Mouse (Mus musculus) fat pad, adult 2 months (tissue): ENCODE measurements at regions not wholly inside any gene's neighbourhood (a gene's known extent, or its start where the extent isn't known, plus 50 kb on each side); places are given as distances from the start of the nearest gene placed in this dataset.
"Not testable (repeated sequence)": the region's sequence is repeated elsewhere in the genome, so short reads cannot be mapped to it uniquely, and the experiment has no call there.

Experiments
- DNase-seq: peaks from one replicate; pipeline ENCODE4 v3.0.0-alpha.2; 2011; ENCODE audit warnings: low read depth, low spot score; ENCODE audit errors: extremely low read depth

DNA sequence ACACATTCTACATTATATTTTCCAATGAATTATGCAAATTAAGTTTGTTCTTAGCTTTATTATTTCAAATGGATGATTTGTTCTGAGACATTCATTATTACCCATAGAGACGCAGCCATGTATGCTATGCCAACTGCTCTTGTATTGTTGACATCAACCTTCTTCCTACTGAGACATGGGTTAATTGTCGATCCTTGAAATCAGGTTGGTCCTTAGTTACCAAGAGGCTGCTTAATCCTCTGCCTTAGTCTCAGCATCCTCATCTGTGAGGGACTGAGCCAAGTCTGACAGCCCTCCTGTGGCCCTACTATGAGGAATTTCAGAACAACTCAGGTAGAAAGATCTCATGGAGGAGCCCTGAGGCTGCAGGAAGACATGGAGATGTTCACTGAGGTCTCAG lies 345.2 kb upstream of the Klf6 start:
- DNase-seq = no peak

DNA sequence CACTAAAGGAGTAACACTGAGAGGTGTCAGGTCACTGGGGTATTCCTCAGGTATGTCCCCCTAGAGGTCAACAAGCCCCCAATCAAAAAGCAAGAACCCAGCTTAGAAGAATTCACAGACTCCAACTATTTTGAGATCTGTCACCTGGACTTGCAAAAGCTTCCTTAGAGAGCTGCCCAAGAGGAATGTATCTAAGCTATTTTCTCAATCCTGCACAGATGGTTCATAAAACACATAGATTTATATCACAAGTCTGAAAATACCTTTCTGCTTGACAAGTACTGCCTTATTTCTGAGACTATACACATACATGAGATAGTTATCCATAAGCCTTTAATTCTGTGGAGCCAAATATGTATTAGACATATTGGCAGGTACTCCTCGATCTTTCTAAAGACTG lies 342.1 kb upstream of the Klf6 start:
- DNase-seq = no peak

DNA sequence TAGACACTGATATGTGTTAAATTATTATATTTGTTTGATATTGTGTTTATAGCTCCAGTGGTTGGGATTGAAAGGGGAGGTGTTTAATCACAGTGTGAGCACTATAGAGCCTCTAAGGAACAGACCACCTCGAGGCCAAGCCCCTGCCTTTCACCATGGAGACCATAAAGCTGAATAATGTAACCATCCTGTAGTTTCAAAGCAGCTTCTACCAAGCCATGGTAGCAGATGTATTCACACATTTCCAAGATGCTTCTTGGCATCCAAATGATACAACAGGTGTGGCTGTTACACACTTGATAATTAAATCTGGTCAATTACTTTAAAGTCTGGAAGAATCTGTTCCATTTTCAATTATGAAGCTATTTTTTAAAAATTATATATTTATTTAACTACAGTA lies 341.7 kb upstream of the Klf6 start:
- no peak for DNase-seq

- no peak for DNase-seq
Measured at GRCm38 (mm10) chr13:5527400-5527799, 333.9 kb upstream of the Klf6 start.

GRCm38 (mm10) chr13:5540321-5540720 lies 321.0 kb upstream of the Klf6 start:
- no peak for DNase-seq

- no peak for DNase-seq
Measured at GRCm38 (mm10) chr13:5545521-5545920, 315.8 kb upstream of the Klf6 start.

GRCm38 (mm10) chr13:5546011-5546410 lies 315.3 kb upstream of the Klf6 start:
- DNase-seq = no peak

- no peak for DNase-seq
Measured at GRCm38 (mm10) chr13:5546937-5547336, 314.3 kb upstream of the Klf6 start.

DNA sequence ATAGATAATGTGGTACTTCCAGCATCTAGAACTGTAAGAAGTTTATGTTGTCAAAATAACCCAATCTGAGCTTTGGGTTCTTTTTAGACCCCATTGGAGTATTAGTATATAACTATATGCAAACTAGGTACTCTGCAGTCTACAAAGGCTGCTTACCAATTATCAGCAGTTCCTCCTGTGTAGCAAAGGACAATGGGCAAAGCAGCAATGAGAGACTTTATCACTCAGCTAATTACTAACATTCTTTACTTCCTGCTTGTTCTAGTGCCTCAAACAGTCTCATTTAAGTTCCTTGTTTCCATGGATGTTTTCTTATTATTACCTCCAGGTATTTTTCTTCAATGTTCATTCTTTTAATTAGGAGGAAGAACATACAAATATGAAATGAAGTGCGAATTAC lies 312.5 kb upstream of the Klf6 start:
- no peak for DNase-seq

GRCm38 (mm10) chr13:5549175-5549574 lies 312.1 kb upstream of the Klf6 start:
- DNase-seq = no peak

DNA sequence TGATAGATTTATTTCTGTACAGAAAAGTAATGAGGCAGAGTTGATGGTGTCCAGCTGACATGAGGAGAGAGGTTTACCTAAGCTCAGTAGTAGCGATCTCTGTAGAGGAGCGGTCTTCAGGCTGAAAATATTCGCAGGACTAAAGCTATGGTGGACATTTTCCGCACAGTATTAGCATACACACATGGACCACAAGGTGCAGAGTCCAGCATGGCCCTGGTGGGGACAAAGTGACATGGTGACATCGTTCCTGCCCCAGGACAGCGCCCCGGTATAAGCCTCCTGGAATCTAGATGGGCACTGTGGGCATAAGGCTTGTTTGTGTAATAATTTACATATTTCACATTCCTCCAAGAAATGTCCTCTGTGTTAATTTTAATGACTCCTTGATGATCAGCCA lies 311.5 kb upstream of the Klf6 start:
- DNase-seq = no peak

DNA sequence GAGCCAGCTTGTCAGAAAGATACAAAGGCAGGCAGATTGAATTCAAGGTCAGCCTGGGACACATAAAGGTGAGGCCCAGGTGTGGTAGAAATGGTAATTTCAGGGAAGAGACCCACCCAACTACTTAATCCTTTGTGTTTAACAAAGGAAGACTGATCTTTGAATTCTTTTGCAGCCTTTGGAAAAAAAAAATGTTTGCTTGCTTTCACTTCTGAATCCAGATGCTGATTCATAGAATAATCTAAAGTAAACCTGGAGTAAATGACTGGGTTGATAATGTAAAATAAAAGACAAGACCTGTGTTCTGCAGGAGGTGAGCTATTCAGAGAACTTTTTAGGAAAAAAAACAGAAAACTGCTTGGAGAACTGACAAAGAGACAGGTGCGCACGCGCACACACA lies 310.9 kb upstream of the Klf6 start:
- DNase-seq = no peak

- DNase-seq = no peak
Measured at GRCm38 (mm10) chr13:5551131-5551530, 310.2 kb upstream of the Klf6 start.

DNA sequence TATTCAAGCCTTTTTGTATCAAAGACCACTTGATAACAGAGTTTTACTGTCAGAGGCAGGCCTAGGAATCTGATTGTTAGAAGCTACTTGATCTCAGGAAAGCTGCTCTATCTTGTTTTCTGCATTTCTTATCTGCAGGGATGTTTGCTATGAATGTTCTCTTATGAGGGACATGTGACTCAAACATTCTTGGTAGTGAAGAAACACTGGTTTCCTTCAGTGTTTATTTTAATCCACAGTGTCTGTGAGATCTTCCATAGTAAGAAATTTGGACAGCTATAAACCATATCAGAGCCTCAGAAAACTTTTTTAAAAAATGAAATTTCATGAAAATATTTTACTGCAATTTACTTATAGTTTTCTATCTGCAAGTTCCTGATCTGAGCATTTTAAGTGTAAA lies 307.8 kb upstream of the Klf6 start:
- DNase-seq = no peak

DNA sequence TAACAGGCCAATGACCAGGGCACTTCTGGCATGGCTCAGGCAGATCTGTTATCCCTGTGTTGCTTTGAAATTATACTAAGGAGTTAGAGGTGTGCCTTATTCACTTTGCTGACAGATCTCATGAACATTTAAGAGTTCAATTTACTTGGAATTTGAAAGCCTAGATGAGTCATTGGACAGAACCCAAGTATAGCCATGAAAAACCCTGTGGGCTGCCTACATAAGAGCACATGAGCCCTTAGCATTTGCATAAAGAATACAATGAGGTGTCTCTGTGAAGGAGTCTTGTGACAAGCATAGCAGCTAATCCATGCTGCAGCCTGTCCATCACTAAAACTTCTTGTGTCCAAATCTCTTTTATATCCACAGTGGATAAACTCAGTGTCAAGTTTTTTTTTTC lies 303.2 kb upstream of the Klf6 start:
- DNase-seq = no peak

GRCm38 (mm10) chr13:5566479-5566878 lies 294.8 kb upstream of the Klf6 start:
- DNase-seq = no peak

- peak; percentile 65 for DNase-seq
Measured at GRCm38 (mm10) chr13:5566896-5567295, 294.4 kb upstream of the Klf6 start.

DNA sequence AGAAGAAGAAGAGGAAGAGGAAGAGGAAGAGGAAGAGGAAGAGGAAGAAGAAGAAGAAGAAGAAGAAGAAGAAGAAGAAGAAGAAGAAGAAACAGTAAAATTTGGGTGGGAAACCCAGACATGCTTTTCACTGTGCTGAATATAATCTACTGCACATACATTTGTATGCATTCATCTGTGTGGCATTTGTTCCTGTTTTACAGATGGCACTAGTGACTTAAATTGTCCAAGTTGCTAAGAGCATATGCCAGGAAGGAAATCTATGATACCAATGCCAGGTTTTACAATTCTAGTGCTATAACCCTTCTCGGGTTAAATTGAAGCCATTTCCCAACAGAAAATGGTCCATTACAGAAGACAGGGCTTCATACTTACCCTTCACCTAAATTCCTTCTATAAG lies 291.7 kb upstream of the Klf6 start:
- no peak for DNase-seq

DNA sequence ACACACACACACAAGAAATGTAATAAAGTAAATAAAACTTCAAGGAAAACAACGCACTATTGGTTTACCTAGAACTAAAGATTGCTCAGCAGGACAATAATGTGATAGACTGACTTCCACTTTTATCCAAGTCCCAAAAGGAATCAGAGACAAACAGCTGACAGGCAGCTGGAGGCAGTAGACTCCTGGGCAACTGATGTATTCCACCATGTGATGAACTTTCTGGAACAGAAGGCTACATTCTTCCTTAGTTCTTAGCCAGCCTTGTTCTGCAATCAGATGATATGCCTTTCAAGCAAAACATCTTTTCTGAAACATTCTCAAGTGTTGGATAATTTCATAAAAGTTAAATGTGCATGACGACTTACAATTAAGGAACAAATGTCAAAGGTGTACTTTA lies 290.9 kb upstream of the Klf6 start:
- DNase-seq = no peak

GRCm38 (mm10) chr13:5576568-5576967 lies 284.7 kb upstream of the Klf6 start:
- DNase-seq = no peak

- not testable (repeated sequence) for DNase-seq
Measured at GRCm38 (mm10) chr13:5583681-5584080, 277.6 kb upstream of the Klf6 start.

DNA sequence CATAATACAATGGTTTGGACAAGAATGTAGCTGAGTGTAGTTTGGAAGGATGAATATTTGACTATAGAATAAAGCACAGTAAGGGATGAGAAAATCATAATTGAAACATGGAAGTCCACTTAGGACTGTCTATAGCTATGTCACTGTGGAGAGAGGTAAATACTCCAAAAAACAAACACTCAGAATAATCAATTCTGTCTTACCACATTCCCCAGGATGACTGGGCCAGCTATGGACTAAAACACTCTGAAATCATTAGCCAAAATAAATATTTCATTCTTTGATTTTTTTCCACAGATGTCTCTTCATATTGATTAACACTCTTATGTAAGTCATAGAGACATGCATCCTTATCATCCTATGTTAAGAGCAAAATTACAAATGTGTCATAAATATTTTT lies 274.1 kb upstream of the Klf6 start:
- no peak for DNase-seq

GRCm38 (mm10) chr13:5591286-5591685 lies 270.0 kb upstream of the Klf6 start:
- DNase-seq = no peak
